Mouse (Mus musculus) heart, embryonic 11.5 days (tissue): ENCODE measurements around the gene Bcl2. TPM values are rescaled to one million over a fixed set of nuclear protein-coding genes. Genes with fewer than 3 reads are reported as not detected.

Experiments
- ATAC-seq: fragments of 200-750 bp; cut with Nextera tagmentation; replicated peaks from 2 replicates; pipeline ENCODE4 v1.8.0; 2017; ENCODE audit warnings: moderate library complexity; ENCODE audit not compliant: insufficient number of reproducible peaks, low FRiP score, low TSS enrichment
- H3K27ac ChIP-seq: fragments of 300-500 bp; sonication (generic); 2 replicates; pipeline ENCODE4 v1.5.1; 2014; ENCODE audit warnings: mild to moderate bottlenecking, low read depth, low read length
- H3K27me3 ChIP-seq: fragments of 300-500 bp; sonication (generic); 2 replicates; pipeline ENCODE4 v1.6.1; 2014; ENCODE audit warnings: mild to moderate bottlenecking, low read length, mixed read lengths; ENCODE audit not compliant: control insufficient read depth, insufficient read depth
- H3K36me3 ChIP-seq: fragments of 300-500 bp; sonication (generic); 2 replicates; pipeline ENCODE4 v1.6.1; 2014; ENCODE audit warnings: mild to moderate bottlenecking, low read length, moderate library complexity, mixed read lengths; ENCODE audit not compliant: control insufficient read depth, insufficient read depth
- H3K4me1 ChIP-seq: fragments of 300-500 bp; sonication (generic); 2 replicates; pipeline ENCODE4 v1.6.1; 2014; ENCODE audit warnings: low read length; ENCODE audit not compliant: control insufficient read depth, insufficient read depth
- H3K4me2 ChIP-seq: fragments of 300-500 bp; sonication (generic); 2 replicates; pipeline ENCODE4 v1.6.1; 2014; ENCODE audit warnings: mild to moderate bottlenecking, moderate library complexity
- H3K4me3 ChIP-seq: fragments of 300-500 bp; sonication (generic); 2 replicates; pipeline ENCODE4 v1.5.1; 2014; ENCODE audit warnings: low read depth, low read length
- H3K9ac ChIP-seq: fragments of 300-500 bp; sonication (generic); 2 replicates; pipeline ENCODE4 v1.6.1; 2014; ENCODE audit warnings: mild to moderate bottlenecking, low read depth, low read length, moderate library complexity
- H3K9me3 ChIP-seq: fragments of 300-500 bp; sonication (generic); replicated peaks from 2 replicates; pipeline ENCODE4 v1.6.1; 2016; ENCODE audit warnings: low read length; ENCODE audit not compliant: control insufficient read depth
- WGBS: fragments of 180-500 bp; shearing (Covaris S2); extraction: QIAGEN DNeasy Blood & Tissue Kit; methylation state at CpG from one replicate; pipeline ENCODE4 v1.1.7; 2014; ENCODE audit not compliant: insufficient replicate concordance; 5-methylcytosine and 5-hydroxymethylcytosine counted together
- polyA plus RNA-seq: library from polyadenylated mRNA; unstranded; fragments of >200 nt; fragmentation: Nextera tagmentation; extraction: Ambion mirVana; gene quantifications from 2 replicates; pipeline ENCODE4 v1.2.1, GENCODE M21; 2014

Gene Bcl2
- polyA plus RNA-seq, 1 experiment from 2014 or later, result 7.3 TPM

GRCm38 (mm10) chr1:106690887-106691286 lies 23.2 kb downstream of the Bcl2 start:
- H3K9me3 ChIP-seq, result no peaks in the 10 kb centered on the region
- no peak overlapping the region for H3K9ac ChIP-seq
- WGBS, result 80% methylated on average over 6 of the region's 6 CpGs
- no peak overlapping the region for H3K4me2 ChIP-seq
- no peak overlapping the region for H3K27ac ChIP-seq
- H3K4me3 ChIP-seq, result no peak overlapping the region
- no peaks in the 10 kb centered on the region for H3K27me3 ChIP-seq
- peaks cover 24% of the 10 kb centered on the region for H3K4me1 ChIP-seq
- no peak for ATAC-seq
- no peaks in the 10 kb centered on the region for H3K36me3 ChIP-seq

GRCm38 (mm10) chr1:106688161-106688516 lies 25.9 kb downstream of the Bcl2 start:
- no peak overlapping the region for H3K9ac ChIP-seq
- no peak overlapping the region for H3K27ac ChIP-seq
- peaks cover 11% of the 10 kb centered on the region for H3K4me1 ChIP-seq
- 38% methylated on average over 5 of the region's 5 CpGs for WGBS
- H3K4me3 ChIP-seq, result no peak overlapping the region
- H3K36me3 ChIP-seq, result no peaks in the 10 kb centered on the region
- H3K9me3 ChIP-seq, result no peaks in the 10 kb centered on the region
- no peaks in the 10 kb centered on the region for H3K27me3 ChIP-seq
- ATAC-seq, result no peak
- H3K4me2 ChIP-seq, result peak overlapping the region; percentile 31

- peaks cover 11% of the 10 kb centered on the region for H3K4me1 ChIP-seq
- WGBS, result 74% methylated on average over 18 of the region's 18 CpGs
- no peak overlapping the region for H3K27ac ChIP-seq
- no peak for ATAC-seq
- no peaks in the 10 kb centered on the region for H3K36me3 ChIP-seq
- H3K9me3 ChIP-seq, result no peaks in the 10 kb centered on the region
- no peaks in the 10 kb centered on the region for H3K27me3 ChIP-seq
- peak overlapping the region; percentile 31 for H3K4me2 ChIP-seq
- H3K4me3 ChIP-seq, result no peak overlapping the region
- no peak overlapping the region for H3K9ac ChIP-seq
Observed at GRCm38 (mm10) chr1:106687435-106688160, 26.5 kb downstream of the Bcl2 start.

GRCm38 (mm10) chr1:106685702-106686101 lies 28.4 kb downstream of the Bcl2 start:
- Histone ChIP-seq H3K4me3 (no peak overlapping the region), H3K27ac (no peak overlapping the region), H3K36me3 (no peaks in the 10 kb centered on the region), H3K27me3 (no peaks in the 10 kb centered on the region), H3K4me1 (peaks cover 11% of the 10 kb centered on the region), H3K4me2 (no peak overlapping the region), H3K9ac (no peak overlapping the region), H3K9me3 (no peaks in the 10 kb centered on the region)
- WGBS, result 76% methylated on average over 2 of the region's 2 CpGs
- ATAC-seq, result no peak

GRCm38 (mm10) chr1:106684546-106684945 lies 29.5 kb downstream of the Bcl2 start:
- peaks cover 11% of the 10 kb centered on the region for H3K4me1 ChIP-seq
- no peaks in the 10 kb centered on the region for H3K9me3 ChIP-seq
- ATAC-seq, result no peak
- no peaks in the 10 kb centered on the region for H3K36me3 ChIP-seq
- no peak overlapping the region for H3K4me3 ChIP-seq
- no peak overlapping the region for H3K9ac ChIP-seq
- no peaks in the 10 kb centered on the region for H3K27me3 ChIP-seq
- H3K4me2 ChIP-seq, result no peak overlapping the region
- WGBS, result 75% methylated on average over 3 of the region's 3 CpGs
- H3K27ac ChIP-seq, result no peak overlapping the region

DNA sequence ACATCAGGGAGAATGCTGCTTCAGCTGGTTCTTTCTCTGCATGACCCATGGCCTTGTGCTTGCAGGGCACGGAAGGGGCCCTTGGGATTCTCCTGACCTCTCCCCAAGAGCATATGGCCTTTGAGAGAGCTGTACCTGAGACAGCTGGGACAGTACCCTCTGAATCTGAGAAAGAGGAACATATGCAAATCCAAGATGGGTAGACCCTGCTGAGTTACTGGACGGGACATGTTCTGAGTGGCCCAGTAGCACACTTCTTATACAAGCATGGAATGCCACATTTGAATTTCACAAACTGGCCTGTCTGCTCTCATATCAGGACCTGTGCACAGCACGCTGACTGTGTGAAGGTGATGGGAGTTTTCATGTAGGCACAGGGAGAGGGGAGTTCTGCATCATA lies 31.2 kb downstream of the Bcl2 start:
- Histone ChIP-seq H3K4me3 (no peak overlapping the region), H3K9me3 (no peaks in the 10 kb centered on the region), H3K4me1 (peaks cover 6% of the 10 kb centered on the region), H3K36me3 (no peaks in the 10 kb centered on the region), H3K27ac (no peak overlapping the region), H3K9ac (no peak overlapping the region), H3K27me3 (no peaks in the 10 kb centered on the region), H3K4me2 (no peak overlapping the region)
- WGBS, result 73% methylated on average over 3 of the region's 3 CpGs
- no peak for ATAC-seq

DNA sequence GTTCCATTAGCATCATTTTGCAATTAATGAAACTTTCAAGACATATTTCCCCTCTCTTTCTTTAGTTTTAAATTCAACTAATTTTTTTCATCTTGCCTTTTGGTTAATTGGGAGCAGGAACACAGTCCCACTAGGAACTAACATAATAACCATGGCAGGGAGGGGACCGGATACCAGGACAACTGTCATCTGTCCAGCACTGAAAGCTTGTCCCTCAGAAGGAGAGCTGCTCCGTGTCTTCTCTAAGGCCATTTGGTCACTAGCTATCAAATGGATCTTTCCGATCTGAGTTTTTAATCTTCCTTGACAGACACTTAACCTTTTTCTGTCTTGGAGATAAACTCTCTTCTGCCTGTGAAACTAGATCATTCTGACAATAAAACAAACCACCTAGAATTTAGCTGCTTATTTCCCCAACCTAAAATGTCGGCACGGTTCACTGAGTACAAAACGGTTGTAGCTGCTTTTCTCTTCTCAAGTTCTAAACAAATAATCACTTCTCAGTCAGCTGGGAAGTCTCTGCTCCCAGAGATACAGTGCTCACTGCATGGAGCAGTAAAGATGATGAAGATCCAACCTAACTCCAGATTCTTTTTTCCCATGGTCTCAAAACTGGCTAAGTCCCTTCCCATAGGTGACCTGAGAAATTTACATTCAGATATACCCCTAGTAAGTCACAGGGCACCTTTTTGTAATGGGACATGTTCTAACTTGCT lies 34.1 kb downstream of the Bcl2 start:
- Histone ChIP-seq H3K9ac (no peak overlapping the region), H3K4me3 (no peak overlapping the region), H3K4me2 (no peak overlapping the region), H3K36me3 (no peaks in the 10 kb centered on the region), H3K9me3 (no peaks in the 10 kb centered on the region), H3K27ac (no peak overlapping the region), H3K27me3 (no peaks in the 10 kb centered on the region), H3K4me1 (no peaks in the 10 kb centered on the region)
- ATAC-seq, result no peak
- 77% methylated on average over 6 of the region's 6 CpGs for WGBS

GRCm38 (mm10) chr1:106678060-106678478 lies 36.0 kb downstream of the Bcl2 start:
- WGBS, result 73% methylated on average over 5 of the region's 5 CpGs
- no peak for ATAC-seq
- H3K9ac ChIP-seq, result no peak overlapping the region

More at GRCm38 (mm10) chr1:106678060-106678478, 36.0 kb downstream of the Bcl2 start:
- H3K4me2 ChIP-seq, result no peak overlapping the region
- no peaks in the 10 kb centered on the region for H3K4me1 ChIP-seq
- no peaks in the 10 kb centered on the region for H3K36me3 ChIP-seq
- H3K27ac ChIP-seq, result no peak overlapping the region
- H3K4me3 ChIP-seq, result no peak overlapping the region
- H3K27me3 ChIP-seq, result no peaks in the 10 kb centered on the region
- no peaks in the 10 kb centered on the region for H3K9me3 ChIP-seq
